Comparison of ENCODE assay signal across 9 mouse cellular contexts in the genomic region with DNA sequence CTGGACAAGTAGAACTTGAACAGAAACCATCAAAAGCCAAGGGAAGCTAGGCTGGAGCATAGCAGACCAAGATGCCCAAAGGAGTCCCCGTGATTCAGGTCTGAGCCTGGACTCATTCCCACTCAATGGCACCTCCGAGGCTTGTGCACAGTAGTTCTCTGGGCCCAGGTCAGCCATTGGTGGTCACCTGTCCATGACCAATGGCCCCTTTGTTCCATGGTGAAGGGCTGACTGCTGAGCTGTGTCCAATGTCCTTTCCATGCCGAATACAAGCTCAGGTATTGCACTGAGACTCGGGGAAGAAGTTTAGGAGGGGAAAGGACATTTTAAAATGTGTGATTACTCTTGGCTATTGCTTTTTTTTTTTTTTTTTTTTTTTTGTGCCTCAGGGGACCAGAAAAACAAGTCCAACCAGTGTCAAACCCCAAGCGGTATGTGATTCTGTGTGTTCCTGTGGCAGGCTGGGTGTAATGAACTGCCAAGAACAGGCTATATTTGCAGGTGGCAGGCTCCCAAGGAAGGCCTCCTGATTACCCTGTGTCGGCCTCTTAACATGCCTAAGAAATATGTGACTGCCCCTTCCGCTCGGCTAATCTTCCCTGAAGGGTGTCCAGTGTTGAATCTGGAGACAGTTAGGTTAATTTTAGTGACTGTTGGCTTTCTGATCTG.
A peak's percentile ranks its signal among the peaks of the same experiment; 100 is the strongest.
DNase-seq lines count a peak whose midpoint lies in the region; ATAC-seq and TF ChIP-seq lines count a peak whose summit lies in the region.
"Had no signal": no experiment of that assay in that cellular context is flagged by ENCODE, and none has a peak within 500 bp of the region (broad histone marks: within the 10 kb centered on the region; RNA-seq: fewer than 3 reads in every experiment).

No protein-coding gene starts in this region.

- 0 out of 2 replicates have a peak, but pooled peaks cover 3% of the 10 kb centered on the region for H3K27me3 ChIP-seq in embryonic facial prominence, embryonic 10.5 days (replicated peaks; ENCODE audit: low read depth, poor library complexity, severe bottlenecking)
- H3K27me3 ChIP-seq in limb, embryonic 10.5 days (ENCODE audit: low read depth, poor library complexity, severe bottlenecking): no peaks in the 10 kb centered on the region
- H3K27me3 ChIP-seq in midbrain, postnatal 0 days (ENCODE audit: insufficient read depth, low read length): no peaks in the 10 kb centered on the region

- H3K9ac ChIP-seq in midbrain, postnatal 0 days (replicated peaks; ENCODE audit: low read length, poor library complexity, severe bottlenecking): no peak overlapping the region
- H3K9ac ChIP-seq: midbrain, embryonic 12.5 days had no signal

- DNase-seq in adrenal gland, postnatal 14 days: peak; percentile 50
- DNase-seq in adrenal gland, adult 2 months: no peak
- DNase-seq in embryonic facial prominence, embryonic 10.5 days (ENCODE audit: low spot score): peak; percentile 70
- DNase-seq in heart, postnatal 14 days: peak; percentile 47 to 53
- DNase-seq in limb, embryonic 10.5 days (ENCODE audit: low spot score): no peak
- no peak for DNase-seq in layer of hippocampus, adult 9-11 months
- DNase-seq in frontal cortex, postnatal 14 days (ENCODE audit: low spot score in 2 of 2): no peak
- DNase-seq in midbrain, postnatal 0 days (ENCODE audit: low spot score): no peak

- H3K27ac ChIP-seq in embryonic facial prominence, embryonic 10.5 days (replicated peaks): peak overlapping the region; percentile 70
- H3K27ac ChIP-seq in limb, embryonic 10.5 days: peak overlapping the region; percentile 69; the same call in 1 of the 2 replicates
- no peak overlapping the region for H3K27ac ChIP-seq in midbrain, postnatal 0 days (ENCODE audit: low read depth, low read length)
- H3K27ac ChIP-seq: midbrain, embryonic 12.5 days had no signal

- H3K4me3 ChIP-seq in embryonic facial prominence, embryonic 10.5 days: no peak overlapping the region
- no peak overlapping the region for H3K4me3 ChIP-seq in limb, embryonic 10.5 days
- H3K4me3 ChIP-seq in midbrain, postnatal 0 days (ENCODE audit: low read depth, low read length): no peak overlapping the region
- H3K4me3 ChIP-seq: midbrain, embryonic 12.5 days had no signal

- no peak for ATAC-seq in midbrain, postnatal 0 days (ENCODE audit: low FRiP score)

- no peak for TF ChIP-seq CTCF in midbrain, postnatal 0 days (IDR thresholded peaks at IDR 0.05)

- no peak overlapping the region for H3K4me2 ChIP-seq in midbrain, postnatal 0 days (ENCODE audit: low read depth, low read length, poor library complexity, severe bottlenecking)
- H3K4me2 ChIP-seq: midbrain, embryonic 12.5 days had no signal

- intact Hi-C loops in heart, postnatal 14 days (cut with DNase I): no loop called here

- 37% methylated on average over 8 of the region's 8 CpGs for WGBS in embryonic facial prominence, embryonic 10.5 days
- 47% methylated on average over 8 of the region's 8 CpGs for WGBS in limb, embryonic 10.5 days
- 30% methylated on average over 8 of the region's 8 CpGs for WGBS in midbrain, postnatal 0 days

- peaks cover 43% of the 10 kb centered on the region for H3K4me1 ChIP-seq in embryonic facial prominence, embryonic 10.5 days
- H3K4me1 ChIP-seq in limb, embryonic 10.5 days: peaks cover 46% of the 10 kb centered on the region
- no peaks in the 10 kb centered on the region for H3K4me1 ChIP-seq in midbrain, postnatal 0 days (ENCODE audit: insufficient read depth, low read length)

- H3K36me3 ChIP-seq in embryonic facial prominence, embryonic 10.5 days (replicated peaks): no peaks in the 10 kb centered on the region
- H3K36me3 ChIP-seq in limb, embryonic 10.5 days: no peaks in the 10 kb centered on the region
- H3K36me3 ChIP-seq in midbrain, postnatal 0 days (ENCODE audit: insufficient read depth, low read length): no peaks in the 10 kb centered on the region
- H3K36me3 ChIP-seq: midbrain, embryonic 12.5 days had no signal

- no peaks in the 10 kb centered on the region for H3K9me3 ChIP-seq in embryonic facial prominence, embryonic 10.5 days
- no peaks in the 10 kb centered on the region for H3K9me3 ChIP-seq in limb, embryonic 10.5 days (replicated peaks)
- H3K9me3 ChIP-seq in midbrain, postnatal 0 days (ENCODE audit: low read length): no peaks in the 10 kb centered on the region
- H3K9me3 ChIP-seq: midbrain, embryonic 12.5 days had no signal

Comparison
In these comparisons a context has a peak if more than half of its experiments do, and no peak if none do; other contexts are left out.
1. DNase-seq: peak in adrenal gland, postnatal 14 days (single experiment), embryonic facial prominence, embryonic 10.5 days (single experiment) and heart, postnatal 14 days (2 of 2); none in adrenal gland, adult 2 months (single experiment), limb, embryonic 10.5 days (single experiment), layer of hippocampus, adult 9-11 months (single experiment), frontal cortex, postnatal 14 days (0 of 2) and midbrain, postnatal 0 days (single experiment).